In the genomic region with DNA sequence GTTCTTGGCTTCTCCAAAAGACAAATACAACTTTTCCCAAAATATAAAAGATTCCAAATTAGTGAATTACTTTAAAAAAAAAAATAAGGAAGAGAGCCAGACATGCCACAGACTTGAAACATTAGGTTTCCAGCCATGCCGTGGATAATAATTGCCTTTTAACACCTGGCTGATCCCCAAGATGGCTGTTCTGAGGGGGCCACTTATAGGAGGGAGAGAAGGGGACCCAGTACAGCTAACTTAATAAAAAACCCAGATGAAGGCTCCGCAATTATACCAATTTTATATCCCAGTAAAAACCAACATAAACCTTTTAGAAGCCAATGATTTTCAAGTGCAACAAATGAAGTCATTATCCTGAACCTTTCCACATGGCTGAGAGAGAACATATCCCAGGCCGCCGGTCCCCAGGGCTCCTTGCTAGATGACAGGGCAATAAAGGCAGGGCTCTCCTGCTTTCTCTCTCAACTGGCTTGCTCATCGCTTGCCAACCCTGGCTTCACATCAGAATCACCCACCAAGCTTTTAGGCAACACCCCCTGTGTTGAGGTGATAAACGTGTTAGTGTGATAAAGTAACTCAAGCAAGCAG, we compare ENCODE assay signal across 34 mouse cellular contexts. TPM values are rescaled to one million over a fixed set of nuclear protein-coding genes. Genes with fewer than 3 reads are reported as not detected.
DNase-seq lines count a peak whose midpoint lies in the region; ATAC-seq lines count a peak whose summit lies in the region.
"Had no signal": no experiment of that assay in that cellular context is flagged by ENCODE, and none has a peak within 500 bp of the region (broad histone marks: within the 10 kb centered on the region; RNA-seq: fewer than 3 reads in every experiment).

No protein-coding gene starts in this region.

- H3K4me2 ChIP-seq in heart, embryonic 15.5 days, result no peak overlapping the region
- no peak overlapping the region for H3K4me2 ChIP-seq in neural tube, embryonic 14.5 days (ENCODE audit: low read depth, low read length)
- H3K4me2 ChIP-seq in limb, embryonic 12.5 days, result 0 out of 2 replicates have a peak overlapping the region, but pooled peaks have one; percentile 11
- no peak overlapping the region for H3K4me2 ChIP-seq in midbrain, embryonic 13.5 days (replicated peaks)
- H3K4me2 ChIP-seq: heart, embryonic 12.5 days; liver, embryonic 13.5 days; neural tube, embryonic 13.5 days had no signal

- H3K27ac ChIP-seq in heart, embryonic 15.5 days, result 0 out of 2 replicates have a peak overlapping the region, but pooled peaks have one; percentile 12
- no peak overlapping the region for H3K27ac ChIP-seq in neural tube, embryonic 14.5 days (ENCODE audit: low read depth, low read length)
- H3K27ac ChIP-seq in limb, embryonic 12.5 days, result peak overlapping the region; percentile 72
- no peak overlapping the region for H3K27ac ChIP-seq in midbrain, embryonic 13.5 days
- H3K27ac ChIP-seq: gastrocnemius, adult 2 months; heart, adult 2 months; layer of hippocampus, adult 2 months; liver, embryonic 13.5 days; neural tube, embryonic 13.5 days had no signal

- peaks cover 13% of the 10 kb centered on the region; the same call in 1 of the 2 replicates for H3K36me3 ChIP-seq in heart, embryonic 15.5 days
- H3K36me3 ChIP-seq in neural tube, embryonic 14.5 days (ENCODE audit: control insufficient read depth, insufficient read depth, low read length), result no peaks in the 10 kb centered on the region
- peaks cover 36% of the 10 kb centered on the region for H3K36me3 ChIP-seq in limb, embryonic 12.5 days
- peaks cover 40% of the 10 kb centered on the region for H3K36me3 ChIP-seq in midbrain, embryonic 13.5 days
- H3K36me3 ChIP-seq: G1E had no signal

- DNase-seq in heart, adult 18-20 months, result no peak
- no peak for DNase-seq in neural tube, embryonic 10.5 days (ENCODE audit: extremely low spot score, low spot score)
- no peak for DNase-seq in testis, postnatal 10 days (ENCODE audit: low spot score)
- DNase-seq: adrenal gland, postnatal 10 days; cerebellum, adult 9-10 months; cerebellum, postnatal 36 days; gastrocnemius, adult 2 months; gastrocnemius, postnatal 36 days; heart, adult 2 months; kidney, adult 8-10 months; kidney, postnatal 25 days; liver, embryonic 13.5 days; lung, adult 18-20 months; thymus, postnatal 4 days had no signal

- ATAC-seq in heart, embryonic 15.5 days (replicated peaks; ENCODE audit: insufficient number of reproducible peaks, insufficient read depth, low FRiP score, low read depth), result no peak
- ATAC-seq in neural tube, embryonic 14.5 days (ENCODE audit: low read depth), result peak; percentile 41; the same call in 1 of the 2 replicates
- ATAC-seq in limb, embryonic 12.5 days (ENCODE audit: insufficient number of reproducible peaks, insufficient read depth, low FRiP score, low TSS enrichment, low read depth), result peak; percentile 86
- ATAC-seq in midbrain, embryonic 13.5 days, result no peak
- ATAC-seq: forebrain, embryonic 14.5 days; intestine, embryonic 16.5 days; lung, postnatal 0 days; midbrain, embryonic 16.5 days had no signal

- 66% methylated on average over 6 of the region's 6 CpGs for WGBS in heart, embryonic 15.5 days
- 52% methylated on average over 6 of the region's 6 CpGs for WGBS in neural tube, embryonic 14.5 days
- WGBS in limb, embryonic 12.5 days, result 21% methylated on average over 6 of the region's 6 CpGs
- WGBS in midbrain, embryonic 13.5 days, result 89% methylated on average over 6 of the region's 6 CpGs

- H3K4me3 ChIP-seq in heart, embryonic 15.5 days, result no peak overlapping the region
- H3K4me3 ChIP-seq in neural tube, embryonic 14.5 days (ENCODE audit: low read depth, low read length), result no peak overlapping the region
- H3K4me3 ChIP-seq in limb, embryonic 12.5 days (replicated peaks), result no peak overlapping the region
- H3K4me3 ChIP-seq in midbrain, embryonic 13.5 days (replicated peaks), result no peak overlapping the region
- H3K4me3 ChIP-seq: gastrocnemius, adult 2 months; heart, adult 2 months; heart, embryonic 12.5 days; layer of hippocampus, adult 2 months; liver, embryonic 13.5 days; myocyte; neural tube, embryonic 13.5 days had no signal

- no peaks in the 10 kb centered on the region for H3K27me3 ChIP-seq in heart, embryonic 15.5 days
- H3K27me3 ChIP-seq in neural tube, embryonic 14.5 days (ENCODE audit: control insufficient read depth, insufficient read depth, low read length), result no peaks in the 10 kb centered on the region
- no peaks in the 10 kb centered on the region for H3K27me3 ChIP-seq in limb, embryonic 12.5 days
- no peaks in the 10 kb centered on the region for H3K27me3 ChIP-seq in midbrain, embryonic 13.5 days
- H3K27me3 ChIP-seq: heart, embryonic 12.5 days; liver, embryonic 13.5 days; neural tube, embryonic 13.5 days had no signal

- H3K9ac ChIP-seq in heart, embryonic 15.5 days, result no peak overlapping the region
- no peak overlapping the region for H3K9ac ChIP-seq in neural tube, embryonic 14.5 days (replicated peaks; ENCODE audit: low read depth, low read length)
- no peak overlapping the region for H3K9ac ChIP-seq in limb, embryonic 12.5 days (replicated peaks)
- H3K9ac ChIP-seq in midbrain, embryonic 13.5 days (replicated peaks), result no peak overlapping the region
- H3K9ac ChIP-seq: heart, embryonic 12.5 days; liver, embryonic 13.5 days; neural tube, embryonic 13.5 days had no signal

- H3K9me3 ChIP-seq in heart, embryonic 15.5 days (replicated peaks), result no peaks in the 10 kb centered on the region
- no peaks in the 10 kb centered on the region for H3K9me3 ChIP-seq in neural tube, embryonic 14.5 days (ENCODE audit: control insufficient read depth, low read length)
- peaks cover 8% of the 10 kb centered on the region; the same call in 1 of the 2 replicates for H3K9me3 ChIP-seq in limb, embryonic 12.5 days
- 0 out of 2 replicates have a peak, but pooled peaks cover 6% of the 10 kb centered on the region for H3K9me3 ChIP-seq in midbrain, embryonic 13.5 days
- H3K9me3 ChIP-seq: G1E; liver, embryonic 13.5 days; neural tube, embryonic 13.5 days had no signal

- H3K4me1 ChIP-seq in heart, embryonic 15.5 days (replicated peaks), result no peaks in the 10 kb centered on the region
- H3K4me1 ChIP-seq in neural tube, embryonic 14.5 days (ENCODE audit: control insufficient read depth, insufficient read depth, low read length), result 0 out of 2 replicates have a peak, but pooled peaks cover 2% of the 10 kb centered on the region
- peaks cover 23% of the 10 kb centered on the region for H3K4me1 ChIP-seq in limb, embryonic 12.5 days (replicated peaks)
- no peaks in the 10 kb centered on the region for H3K4me1 ChIP-seq in midbrain, embryonic 13.5 days (replicated peaks)
- H3K4me1 ChIP-seq: heart, embryonic 12.5 days; liver, embryonic 13.5 days had no signal

RNA-seq across cellular contexts. Expression of gene Ttc23l, which starts 50.1 kb away (rescaled TPM):
- polyA plus RNA-seq in heart, embryonic 15.5 days (2015; fragmentation: Nextera tagmentation; extraction: Ambion mirVana), result not detected in 2 replicates
- total RNA-seq in heart, adult 18-20 months (2021), result not detected
- polyA plus RNA-seq in neural tube, embryonic 14.5 days (2014; fragmentation: Nextera tagmentation; extraction: Ambion mirVana), result not detected in 2 replicates
- not detected in 2 replicates for polyA plus RNA-seq in limb, embryonic 12.5 days (2016; fragmentation: Nextera tagmentation; extraction: Ambion mirVana)
- polyA plus RNA-seq in midbrain, embryonic 13.5 days (2015; fragmentation: Nextera tagmentation; extraction: Ambion mirVana), result not detected in 2 replicates
- total RNA-seq: adrenal gland, postnatal 10 days; G1E; gastrocnemius, adult 2 months; gastrocnemius, postnatal 36 days; heart, adult 2 months; heart, postnatal 10 days; hematopoietic stem cell, adult 5-6 weeks; layer of hippocampus, adult 2 months; layer of hippocampus, postnatal 25 days; left cerebral cortex, adult 8-10 months; left cerebral cortex, postnatal 36 days had no signal
- polyA plus RNA-seq: forebrain, embryonic 14.5 days; frontal cortex, adult 2 months; G1E; heart, embryonic 12.5 days; intestine, embryonic 16.5 days; liver, embryonic 13.5 days; lung, postnatal 0 days; myocyte; neural tube, embryonic 13.5 days; thymus, postnatal 0 days had no signal

Comparison
In these comparisons a context has a peak if more than half of its experiments do, and no peak if none do; other contexts are left out.
1. ATAC-seq: peak in neural tube, embryonic 14.5 days (single experiment) and limb, embryonic 12.5 days (single experiment); none in heart, embryonic 15.5 days (single experiment) and midbrain, embryonic 13.5 days (single experiment).
2. H3K27ac ChIP-seq: peak in heart, embryonic 15.5 days (single experiment) and limb, embryonic 12.5 days (single experiment); none in neural tube, embryonic 14.5 days (single experiment) and midbrain, embryonic 13.5 days (single experiment).